19 mouse cellular contexts compared by ENCODE assay signal in the genomic region with DNA sequence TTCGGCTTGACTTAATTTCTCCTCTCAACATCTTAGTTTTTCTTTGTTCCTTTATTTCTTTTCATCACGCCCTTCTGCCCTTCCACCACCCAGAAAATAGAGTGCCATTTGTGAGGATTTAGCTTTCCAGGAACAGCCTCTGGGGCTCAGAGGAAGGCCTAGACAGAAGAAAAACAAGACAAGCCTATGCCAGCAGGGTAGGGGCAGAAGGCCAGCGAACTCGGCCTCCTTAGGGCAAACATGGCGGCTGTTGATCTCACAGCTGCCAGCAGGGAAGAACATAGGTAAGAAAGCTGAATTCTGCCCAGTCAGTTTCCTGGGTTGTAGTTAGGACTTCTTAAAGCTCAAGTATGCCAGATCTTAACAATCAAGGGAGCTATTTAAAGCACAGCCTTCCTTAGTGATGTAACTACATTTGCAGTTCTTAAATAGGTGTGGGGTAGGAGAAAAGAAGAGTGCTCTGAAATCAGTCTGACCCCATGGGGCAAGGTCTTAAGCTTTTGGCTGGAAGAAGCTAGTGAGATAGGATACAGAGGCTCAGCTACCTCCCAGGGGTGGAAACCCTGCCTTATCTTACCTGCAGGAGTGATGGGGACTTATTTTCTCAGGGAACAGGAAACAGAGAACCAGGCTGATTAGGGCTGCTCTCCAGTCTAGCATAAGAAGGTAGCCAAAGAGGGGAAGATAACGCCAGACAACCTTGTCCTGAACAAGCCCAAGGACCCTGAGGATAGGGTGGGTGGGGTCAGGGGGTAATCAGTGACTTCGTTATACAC.
DNase-seq lines count a peak whose midpoint lies in the region; ATAC-seq lines count a peak whose summit lies in the region.
"Had no signal": no experiment of that assay in that cellular context is flagged by ENCODE, and none has a peak within 500 bp of the region (broad histone marks: within the 10 kb centered on the region; RNA-seq: fewer than 3 reads in every experiment).

No protein-coding gene starts in this region.

- H3K4me3 ChIP-seq in heart, embryonic 11.5 days (ENCODE audit: low read depth, low read length), result no peak overlapping the region
- H3K4me3 ChIP-seq in hindbrain, embryonic 10.5 days, result no peak overlapping the region
- H3K4me3 ChIP-seq in hindbrain, embryonic 13.5 days, result no peak overlapping the region
- no peak overlapping the region for H3K4me3 ChIP-seq in liver, embryonic 12.5 days
- H3K4me3 ChIP-seq: forebrain, embryonic 15.5 days had no signal

- H3K27ac ChIP-seq in heart, embryonic 11.5 days (ENCODE audit: low read depth, low read length), result peak overlapping the region; percentile 70
- H3K27ac ChIP-seq in hindbrain, embryonic 10.5 days, result no peak overlapping the region
- H3K27ac ChIP-seq in hindbrain, embryonic 13.5 days, result no peak overlapping the region
- no peak overlapping the region for H3K27ac ChIP-seq in liver, embryonic 12.5 days
- H3K27ac ChIP-seq: forebrain, embryonic 15.5 days; hindbrain, embryonic 14.5 days; kidney, postnatal 0 days had no signal

- no peaks in the 10 kb centered on the region for H3K36me3 ChIP-seq in heart, embryonic 11.5 days (ENCODE audit: control insufficient read depth, insufficient read depth, low read length)
- no peaks in the 10 kb centered on the region for H3K36me3 ChIP-seq in hindbrain, embryonic 10.5 days
- no peaks in the 10 kb centered on the region for H3K36me3 ChIP-seq in hindbrain, embryonic 13.5 days
- no peaks in the 10 kb centered on the region for H3K36me3 ChIP-seq in liver, embryonic 12.5 days
- H3K36me3 ChIP-seq: forebrain, embryonic 15.5 days had no signal

- intact Hi-C loops in heart, postnatal 10 days (cut with DNase I), result no loop called here

- no peaks in the 10 kb centered on the region for H3K27me3 ChIP-seq in heart, embryonic 11.5 days (ENCODE audit: control insufficient read depth, insufficient read depth, low read length)
- no peaks in the 10 kb centered on the region for H3K27me3 ChIP-seq in hindbrain, embryonic 10.5 days (ENCODE audit: insufficient read depth, poor library complexity, severe bottlenecking)
- no peaks in the 10 kb centered on the region for H3K27me3 ChIP-seq in hindbrain, embryonic 13.5 days
- no peaks in the 10 kb centered on the region for H3K27me3 ChIP-seq in liver, embryonic 12.5 days (replicated peaks)
- H3K27me3 ChIP-seq: forebrain, embryonic 15.5 days had no signal

- peak; percentile 27 for DNase-seq in adrenal gland, postnatal 14 days
- no peak for DNase-seq in adrenal gland, adult 18-20 months (ENCODE audit: low spot score in 2 of 2)
- DNase-seq in heart, postnatal 10 days, result no peak
- peak; percentile 11 for DNase-seq in hindbrain, embryonic 10.5 days (ENCODE audit: low spot score)
- DNase-seq: cerebellum, adult 18-20 months; cerebellum, postnatal 36 days; kidney, adult 18-20 months; layer of hippocampus, adult 9-11 months; lung, adult 2 months; midbrain, embryonic 14.5 days; thymus, adult 18-20 months; thymus, postnatal 36 days had no signal

- no peak overlapping the region for H3K9ac ChIP-seq in heart, embryonic 11.5 days (ENCODE audit: low read depth, low read length)
- H3K9ac ChIP-seq in hindbrain, embryonic 13.5 days, result no peak overlapping the region
- H3K9ac ChIP-seq in liver, embryonic 12.5 days, result no peak overlapping the region
- H3K9ac ChIP-seq: forebrain, embryonic 15.5 days; hindbrain, embryonic 14.5 days had no signal

- no peaks in the 10 kb centered on the region for H3K9me3 ChIP-seq in heart, embryonic 11.5 days (replicated peaks; ENCODE audit: control insufficient read depth, low read length)
- H3K9me3 ChIP-seq in hindbrain, embryonic 10.5 days, result no peaks in the 10 kb centered on the region
- no peaks in the 10 kb centered on the region for H3K9me3 ChIP-seq in hindbrain, embryonic 13.5 days
- H3K9me3 ChIP-seq in liver, embryonic 12.5 days (replicated peaks), result no peaks in the 10 kb centered on the region
- H3K9me3 ChIP-seq: forebrain, embryonic 15.5 days had no signal

- H3K4me1 ChIP-seq in heart, embryonic 11.5 days (ENCODE audit: control insufficient read depth, insufficient read depth, low read length), result peaks cover 20% of the 10 kb centered on the region
- peaks cover 13% of the 10 kb centered on the region; the same call in 1 of the 2 replicates for H3K4me1 ChIP-seq in hindbrain, embryonic 10.5 days (replicated peaks)
- H3K4me1 ChIP-seq in hindbrain, embryonic 13.5 days (replicated peaks), result no peaks in the 10 kb centered on the region
- H3K4me1 ChIP-seq in liver, embryonic 12.5 days, result no peaks in the 10 kb centered on the region
- H3K4me1 ChIP-seq: forebrain, embryonic 15.5 days had no signal

- peak; percentile 46; the same call in 1 of the 2 replicates for ATAC-seq in heart, embryonic 11.5 days (replicated peaks; ENCODE audit: insufficient number of reproducible peaks, low FRiP score, low TSS enrichment)
- no peak for ATAC-seq in hindbrain, embryonic 13.5 days (ENCODE audit: low FRiP score)
- ATAC-seq in liver, embryonic 12.5 days, result 0 out of 2 replicates have a peak, but pooled peaks have one; percentile 21
- ATAC-seq: forebrain, embryonic 15.5 days; inflammation-experienced regulatory T-cells, adult 6 months had no signal

- H3K4me2 ChIP-seq in heart, embryonic 11.5 days, result no peak overlapping the region; the same call in 1 of the 2 replicates
- H3K4me2 ChIP-seq in hindbrain, embryonic 13.5 days, result no peak overlapping the region
- H3K4me2 ChIP-seq in liver, embryonic 12.5 days, result no peak overlapping the region
- H3K4me2 ChIP-seq: forebrain, embryonic 15.5 days; hindbrain, embryonic 14.5 days had no signal

- WGBS in heart, embryonic 11.5 days (ENCODE audit: insufficient replicate concordance), result 56% methylated on average over 7 of the region's 7 CpGs
- WGBS in hindbrain, embryonic 10.5 days, result 65% methylated on average over 7 of the region's 7 CpGs
- WGBS in hindbrain, embryonic 13.5 days, result 79% methylated on average over 7 of the region's 7 CpGs
- 50% methylated on average over 7 of the region's 7 CpGs for WGBS in liver, embryonic 12.5 days (ENCODE audit: insufficient replicate concordance)

Comparison
In these comparisons a context has a peak if more than half of its experiments do, and no peak if none do; other contexts are left out.
1. DNase-seq: peak in adrenal gland, postnatal 14 days (single experiment) and hindbrain, embryonic 10.5 days (single experiment); none in adrenal gland, adult 18-20 months (0 of 2) and heart, postnatal 10 days (0 of 2).